Mouse (Mus musculus) mouse embryonic stem cell (cell line): ENCODE results near the gene Igf1r.

ENCODE experiments used
- in situ Hi-C, 2 experiments: fragments of 300-500 bp; cut with MboI; formaldehyde crosslinking; loops; 1 replicate in 1 of 2; 3 replicates in 1 of 2; pipeline ENCODE4 v1.14.3; 2019 to 2020; ENCODE audit warnings: low sequenced_read_pairs in 2 of 2, low pct_unique_long_range_greater_than_20kb in 1 of 2, mixed read lengths in 1 of 2; ENCODE audit not compliant: unreplicated experiment in 1 of 2

The Igf1r gene

GRCm38 (mm10) chr7:67952777-67953700 lies at the start of gene Igf1r:
Igf1r (plus strand) TSS chr7:67952827.
- in situ Hi-C loops = loop anchor here (5.0 to 10.0 kb wide), 3 partner anchors 148 to 352 kb away; no protein-coding TSS in a partner anchor

DNA sequence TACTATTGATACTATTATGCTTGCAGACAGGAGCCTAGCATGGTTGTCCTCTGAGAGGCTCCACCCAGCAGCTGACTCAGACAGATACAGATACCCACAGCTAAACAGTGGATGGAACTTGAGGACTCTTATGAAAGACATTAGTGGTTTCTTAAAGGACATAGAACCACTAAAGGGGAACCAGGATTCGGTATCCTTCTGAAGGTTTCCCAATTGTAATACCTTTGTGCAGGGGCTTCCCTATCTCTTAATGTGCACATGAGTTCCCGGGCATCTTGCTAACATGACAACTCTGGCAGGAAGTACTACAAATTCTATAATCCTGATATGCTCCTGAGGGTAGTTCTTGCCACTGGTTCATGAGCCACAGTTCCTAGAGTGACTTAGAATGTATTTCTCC lies 46.3 kb upstream of the Igf1r start:
- in situ Hi-C loops = no loop called here

DNA sequence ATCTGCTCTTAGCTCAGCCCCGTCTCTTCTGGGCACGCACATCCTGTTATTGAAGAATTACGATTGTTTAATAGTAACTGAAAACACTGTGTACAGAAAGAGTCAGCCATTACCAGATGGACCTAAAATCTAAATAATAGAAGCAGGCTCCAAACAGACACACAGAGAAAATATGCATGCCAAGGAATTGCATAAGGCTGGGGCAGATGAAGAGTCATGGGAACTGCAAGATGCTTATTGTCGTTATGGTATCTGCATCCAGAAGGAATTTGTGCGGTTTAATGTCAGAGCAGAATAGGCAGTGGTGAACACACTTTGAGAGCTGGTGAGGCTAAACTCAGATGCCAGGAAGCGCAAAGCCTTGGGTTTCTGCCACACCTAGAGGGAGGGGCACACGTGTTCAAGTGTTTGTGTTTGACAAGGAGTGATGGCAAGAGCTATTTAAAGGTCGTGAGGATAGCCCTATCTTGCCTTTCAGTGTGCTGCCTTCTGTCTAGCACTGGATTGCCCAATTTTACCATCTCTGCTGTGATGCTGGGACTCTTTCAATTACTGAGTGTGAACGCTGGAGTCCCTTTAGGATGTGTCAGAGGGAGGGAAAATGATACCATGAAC lies 44.7 kb upstream of the Igf1r start:
- in situ Hi-C loops = no loop called here

- in situ Hi-C loops = no loop called here
Measured at GRCm38 (mm10) chr7:67910528-67910927, 42.1 kb upstream of the Igf1r start.

GRCm38 (mm10) chr7:67910947-67911346 lies 41.7 kb upstream of the Igf1r start:
- in situ Hi-C loops = no loop called here

GRCm38 (mm10) chr7:67911841-67912240 lies 40.8 kb upstream of the Igf1r start:
- in situ Hi-C loops = no loop called here

DNA sequence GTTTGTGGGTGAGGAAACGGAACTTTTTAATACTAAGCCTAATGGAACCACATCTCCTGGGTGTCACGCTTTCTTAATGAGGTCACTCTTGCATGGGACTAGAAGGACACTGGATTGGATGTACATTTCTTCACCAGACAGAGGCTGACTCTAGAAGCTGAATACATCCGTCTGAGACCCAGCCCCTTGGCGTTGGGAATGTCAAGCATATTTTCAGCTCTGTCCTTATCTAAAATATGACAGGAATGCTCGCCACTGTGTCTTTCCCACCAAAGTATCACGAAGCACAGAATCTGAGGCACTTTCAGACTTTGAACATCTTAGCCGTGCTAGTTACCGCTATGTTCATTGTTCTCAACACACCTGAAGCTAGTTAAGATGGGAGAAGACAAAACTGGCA lies 35.7 kb upstream of the Igf1r start:
- in situ Hi-C loops = no loop called here

- in situ Hi-C loops = no loop called here
Measured at GRCm38 (mm10) chr7:67917753-67918152, 34.9 kb upstream of the Igf1r start.

- in situ Hi-C loops = no loop called here
Measured at GRCm38 (mm10) chr7:67919467-67919866, 33.2 kb upstream of the Igf1r start.

DNA sequence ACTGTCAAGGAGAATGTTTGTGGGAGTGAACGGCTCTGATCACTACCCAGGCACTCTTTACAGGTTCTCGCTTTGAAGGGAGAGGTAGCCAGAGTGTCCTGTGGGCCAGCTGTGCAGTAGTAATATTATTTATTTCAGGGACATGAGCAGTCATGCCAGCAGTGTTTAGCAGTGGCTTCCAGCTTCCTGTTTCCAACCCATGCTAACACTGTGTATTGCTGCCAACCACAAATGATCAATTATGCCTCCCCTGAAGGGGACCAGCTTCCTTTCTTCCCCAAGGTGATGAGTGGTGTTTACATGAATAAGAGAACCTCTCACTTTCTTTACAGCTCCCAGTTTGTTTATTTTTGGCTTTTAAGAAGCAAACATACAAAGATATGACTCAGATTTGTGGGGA lies 28.4 kb upstream of the Igf1r start:
- in situ Hi-C loops = no loop called here

DNA sequence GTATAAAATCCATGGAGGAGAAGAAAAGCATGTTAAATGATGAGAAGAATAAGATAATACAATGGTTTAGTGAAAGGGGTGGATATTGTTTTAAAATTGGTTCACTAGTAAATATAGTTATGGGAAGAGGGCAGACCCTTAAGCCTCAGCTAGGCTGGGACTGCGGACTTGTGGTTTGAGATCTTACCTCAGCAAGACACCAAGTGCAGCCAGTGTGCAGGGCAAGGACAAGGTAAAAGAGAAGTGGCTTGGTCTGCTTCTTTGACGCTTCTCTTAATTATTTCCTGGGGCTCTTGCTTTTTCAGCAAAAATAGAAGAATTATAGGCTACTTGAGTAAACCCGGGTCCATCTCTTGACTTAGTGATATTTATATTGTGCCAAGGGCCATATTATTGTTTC lies 22.5 kb upstream of the Igf1r start:
- in situ Hi-C loops = no loop called here

- in situ Hi-C loops = no loop called here
Measured at GRCm38 (mm10) chr7:67936801-67937200, 15.8 kb upstream of the Igf1r start.

GRCm38 (mm10) chr7:67943805-67944204 lies 8.8 kb upstream of the Igf1r start:
- in situ Hi-C loops = no loop called here

DNA sequence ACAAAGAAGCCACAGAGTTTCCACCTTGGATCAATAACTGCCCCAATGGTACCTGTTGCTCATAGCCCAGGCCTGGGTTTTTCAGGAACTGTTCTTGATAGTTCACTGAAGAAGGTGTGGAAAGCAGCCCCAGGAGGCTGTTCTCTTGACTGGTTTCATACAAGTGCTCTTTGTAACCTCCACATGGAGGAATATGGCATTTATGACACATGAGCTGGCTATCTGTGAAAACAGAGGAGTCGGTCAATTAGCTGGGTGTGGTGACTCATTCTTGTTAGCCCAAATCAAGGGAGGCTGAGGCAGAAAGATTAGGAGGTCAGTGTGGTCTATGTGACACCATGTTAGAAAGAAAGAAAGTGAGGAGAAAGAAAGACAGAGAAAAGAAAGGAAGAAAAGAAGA lies 5.7 kb upstream of the Igf1r start:
- in situ Hi-C loops = no loop called here

- in situ Hi-C loops = loop anchor here (5.0 to 10.0 kb wide), 3 partner anchors 146 to 354 kb away; no protein-coding TSS in a partner anchor
Measured at GRCm38 (mm10) chr7:67950346-67950814, 2.2 kb upstream of the Igf1r start.

GRCm38 (mm10) chr7:67950815-67951531 lies 1.7 kb upstream of the Igf1r start:
- in situ Hi-C loops = loop anchor here (5.0 to 10.0 kb wide), 3 partner anchors 146 to 354 kb away; no protein-coding TSS in a partner anchor

GRCm38 (mm10) chr7:67951532-67952035 lies 1.0 kb upstream of the Igf1r start:
- in situ Hi-C loops = loop anchor here (5.0 to 10.0 kb wide), 3 partner anchors 147 to 353 kb away; no protein-coding TSS in a partner anchor

GRCm38 (mm10) chr7:67952036-67952681 lies 468 bp upstream of the Igf1r start:
- in situ Hi-C loops = loop anchor here (5.0 to 10.0 kb wide), 3 partner anchors 147 to 353 kb away; no protein-coding TSS in a partner anchor
